Mouse (Mus musculus): ENCODE measurements around the gene Fancg. TPM values are rescaled to one million over a fixed set of nuclear protein-coding genes. Genes with fewer than 3 reads are reported as not detected.

Fancg gene
- polyA plus RNA-seq (2015; fragmentation: Nextera tagmentation; extraction: Ambion mirVana), result 13.0 and 14.8 TPM in 2 replicates

DNA sequence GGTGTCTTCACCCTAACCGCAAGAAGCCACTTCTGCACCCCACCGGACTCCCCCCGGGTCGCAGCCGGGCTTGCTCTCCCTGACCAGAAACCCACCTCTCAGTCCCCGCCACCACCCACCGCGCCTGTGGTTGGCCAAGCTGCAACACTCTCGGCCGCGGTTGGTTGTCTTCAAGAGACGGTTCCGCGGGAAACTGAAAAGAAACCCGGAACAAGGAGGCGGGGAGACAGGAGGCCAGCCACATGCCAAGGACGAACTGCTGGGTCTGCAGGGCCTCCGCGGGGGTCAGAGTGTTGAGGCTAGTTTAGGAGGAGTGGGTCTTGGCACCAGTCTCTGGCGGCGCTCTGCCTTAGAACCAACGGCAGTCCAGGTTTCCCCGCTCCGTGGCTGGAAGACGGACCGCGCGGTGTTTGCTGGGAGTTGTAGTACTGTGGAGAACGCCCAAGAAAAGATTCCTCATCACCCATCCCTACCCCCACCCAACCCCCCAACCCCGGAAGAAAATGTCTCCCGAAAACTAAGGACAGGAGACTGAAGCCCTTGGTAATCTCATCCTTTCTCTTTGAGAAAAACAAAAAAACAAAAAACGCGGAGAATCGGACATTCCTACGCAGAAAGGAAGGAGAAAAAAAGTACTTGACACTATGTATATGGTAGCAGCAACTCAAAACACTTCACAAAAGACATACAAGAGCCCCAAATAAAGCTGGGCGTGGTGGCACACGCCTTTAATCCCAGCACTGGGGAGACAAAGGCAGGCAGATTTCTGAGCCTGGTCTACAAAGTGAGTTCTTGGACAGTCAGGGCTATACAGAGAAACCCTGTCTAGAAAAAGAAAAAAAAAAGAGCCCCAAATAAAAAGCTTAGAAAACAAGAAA, at the start of gene Fancg:
Fancg (minus strand) TSS at position 346 of the 878 bp plus-strand sequence.

GRCm38 (mm10) chr4:43058753-43059654, 48.7 kb upstream of the Fancg start, which contains the start of gene Unc13b:
Gene Unc13b, plus strand, starts transcription at chr4:43058953.

GRCm38 (mm10) chr4:43045659-43046302, 35.5 kb upstream of the Fancg start, which contains the start of gene Fam214b:
Gene Fam214b, minus strand, starts transcription at chr4:43046220.

DNA sequence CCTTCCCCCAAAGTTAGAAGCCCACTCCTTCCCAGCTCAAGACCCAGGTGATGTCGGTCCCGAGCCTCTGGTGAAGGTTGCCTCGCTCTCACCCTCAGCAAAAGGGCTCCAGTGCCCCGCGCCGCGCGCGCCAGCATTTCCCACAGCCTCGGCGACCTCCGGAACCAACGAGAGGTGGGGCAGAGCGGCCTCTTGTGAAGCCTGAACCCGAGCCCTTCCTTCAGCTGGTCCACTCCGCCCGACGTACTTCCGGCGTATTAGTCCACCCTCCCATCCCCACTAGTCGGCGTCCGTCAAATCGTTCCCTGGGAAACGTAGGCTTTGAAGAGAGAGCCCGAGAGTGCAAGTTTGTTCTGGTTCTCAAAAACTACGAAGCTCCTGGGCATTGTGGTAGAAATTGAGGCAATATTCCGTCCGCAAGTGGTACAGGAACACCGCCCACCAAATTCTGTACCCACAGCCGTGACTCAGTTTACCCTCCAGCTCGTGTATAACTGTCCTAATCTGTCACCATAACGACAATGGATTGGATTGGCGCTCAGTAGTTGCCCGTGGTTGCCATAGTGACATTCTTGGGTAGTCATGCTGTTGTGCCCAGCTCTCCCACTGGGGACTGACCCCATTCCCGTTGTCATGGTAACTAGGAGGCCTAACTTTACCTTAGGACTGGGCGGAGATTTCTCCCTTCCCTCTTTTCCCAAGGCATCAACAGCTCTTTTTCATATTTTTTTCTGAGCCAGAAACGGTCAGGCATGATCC, 21.1 kb upstream of the Fancg start, which contains the start of gene Stoml2:
Stoml2 (minus strand) TSS at position 474 of the 759 bp plus-strand sequence.

GRCm38 (mm10) chr4:43025084-43025960, 15.0 kb upstream of the Fancg start, which contains the start of gene Pigo:
Gene Pigo, minus strand, starts transcription at chr4:43025819.

DNA sequence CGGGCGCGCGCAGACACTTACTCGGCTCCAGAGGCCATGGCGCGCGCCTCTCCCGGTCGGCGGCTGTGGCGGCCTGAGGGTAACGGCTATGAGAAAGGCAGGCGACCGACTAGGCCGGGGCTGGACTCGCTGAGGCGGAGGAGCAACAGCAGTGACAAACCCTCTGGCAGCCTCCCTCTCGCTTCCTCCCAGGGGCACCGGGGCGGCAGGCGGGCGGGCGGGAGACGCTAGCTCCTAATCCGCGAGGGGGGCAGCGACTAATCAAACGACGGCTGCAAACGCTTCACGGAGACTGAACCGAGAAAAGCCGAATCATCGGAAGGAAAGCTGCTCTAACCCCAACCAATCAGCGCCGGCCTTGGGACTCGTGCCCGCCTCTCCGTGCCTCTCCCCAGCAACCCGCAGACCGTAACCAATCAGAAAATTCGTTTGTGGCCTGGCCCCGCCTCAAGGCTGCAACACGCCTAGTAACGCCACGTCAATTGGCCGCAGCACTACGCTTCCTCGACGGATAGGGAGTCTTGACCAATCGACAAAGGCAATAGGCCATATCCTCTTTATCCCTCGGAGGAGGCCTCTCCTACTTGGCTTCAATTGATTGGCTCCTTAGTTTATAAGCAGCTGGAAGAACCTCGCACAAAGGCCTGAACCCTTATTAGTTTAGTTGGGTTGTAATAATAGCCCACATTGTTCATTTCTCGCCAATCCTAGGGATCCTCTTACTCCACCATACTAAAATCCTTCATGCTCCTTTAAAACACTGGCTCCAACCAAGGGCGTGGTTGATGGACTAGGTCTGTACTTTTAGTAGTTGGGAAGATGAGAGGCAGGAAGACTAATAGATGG, 9.9 kb downstream of the Fancg start, which contains the start of gene Vcp:
Vcp (minus strand) TSS at position 367 of the 846 bp plus-strand sequence.

GRCm38 (mm10) chr4:42969304-42969703, 41.0 kb downstream of the Fancg start, which contains the start of gene 1700022I11Rik:
Gene 1700022I11Rik, plus strand, starts transcription at chr4:42969604.

Other genes with a start within 250 kb of the Fancg start
- 23.0 and 60.3 TPM in 2 replicates for gene Ccl21a, start 236.5 kb downstream of the Fancg start, polyA plus RNA-seq (2015; fragmentation: Nextera tagmentation; extraction: Ambion mirVana)
- 0.11 and 0.21 TPM in 2 replicates for gene Fam205a1, start 156.6 kb downstream of the Fancg start, polyA plus RNA-seq (2015; fragmentation: Nextera tagmentation; extraction: Ambion mirVana)
- 0.06 TPM in 1 of 2 replicates, not detected in the other for gene Gm12394, start 153.7 kb downstream of the Fancg start, polyA plus RNA-seq (2015; fragmentation: Nextera tagmentation; extraction: Ambion mirVana)
- 0.59 and 0.62 TPM in 2 replicates for gene Fam205c, start 136.3 kb downstream of the Fancg start, polyA plus RNA-seq (2015; fragmentation: Nextera tagmentation; extraction: Ambion mirVana)
- 0.06 and 0.19 TPM in 2 replicates for gene Phf24, start 93.8 kb downstream of the Fancg start, polyA plus RNA-seq (2015; fragmentation: Nextera tagmentation; extraction: Ambion mirVana)
- gene Dnajb5, start 60.7 kb downstream of the Fancg start, polyA plus RNA-seq (2015; fragmentation: Nextera tagmentation; extraction: Ambion mirVana), result 1.1 and 1.4 TPM in 2 replicates
- gene 1700022I11Rik, start 40.9 kb downstream of the Fancg start, polyA plus RNA-seq (2015; fragmentation: Nextera tagmentation; extraction: Ambion mirVana), result 0.27 and 0.32 TPM in 2 replicates
- 206 and 208 TPM in 2 replicates for gene Vcp, start 10.0 kb downstream of the Fancg start, polyA plus RNA-seq (2015; fragmentation: Nextera tagmentation; extraction: Ambion mirVana)
- 11.3 and 11.4 TPM in 2 replicates for gene Pigo, start 15.3 kb upstream of the Fancg start, polyA plus RNA-seq (2015; fragmentation: Nextera tagmentation; extraction: Ambion mirVana)
- 178 and 205 TPM in 2 replicates for gene Stoml2, start 21.2 kb upstream of the Fancg start, polyA plus RNA-seq (2015; fragmentation: Nextera tagmentation; extraction: Ambion mirVana)
- 19.4 and 20.1 TPM in 2 replicates for gene Fam214b, start 35.7 kb upstream of the Fancg start, polyA plus RNA-seq (2015; fragmentation: Nextera tagmentation; extraction: Ambion mirVana)
- gene Unc13b, start 48.4 kb upstream of the Fancg start, polyA plus RNA-seq (2015; fragmentation: Nextera tagmentation; extraction: Ambion mirVana), result 0.40 and 0.63 TPM in 2 replicates

Data from spleen, postnatal 0 days (tissue).